Mouse (Mus musculus) E14TG2a.4 (cell line): ENCODE measurements around the gene Il1rl2.

Experiments used
- CTCF ChIP-seq: conservative IDR thresholded peaks from 2 replicates; pipeline ENCODE4 v1.5.1; 2014; ENCODE audit warnings: low read length
- NANOG ChIP-seq: IDR thresholded peaks from 2 replicates; pipeline ENCODE4 v1.6.1; 2014; ENCODE audit warnings: borderline replicate concordance, low read length, mixed read lengths

GRCm38 (mm10) chr1:40283995-40284394 lies 40.4 kb upstream of the Il1rl2 start:
- TF ChIP-seq CTCF, result no peak
- no peak for TF ChIP-seq NANOG
